Mouse (Mus musculus) adrenal gland, adult 2 months (tissue): ENCODE data around the gene Ptgr1. TPM values are rescaled to one million over a fixed set of nuclear protein-coding genes. Genes with fewer than 3 reads are reported as not detected.

Experiments
- DNase-seq: peaks from one replicate; pipeline ENCODE4 v3.0.0; 2021
- long read RNA-seq: library from polyadenylated mRNA; stranded (forward); transcript quantifications from one replicate; pipeline ENCODE4 v2.0.0, GENCODE M21; 2021
- polyA plus RNA-seq: library from polyadenylated mRNA; depleted of rRNA; stranded (reverse); fragments of >200 nt; gene quantifications from 2 replicates; pipeline ENCODE4 v1.2.3, GENCODE M21; 2012; rRNA removed
- total RNA-seq, 2 experiments: library from RNA; stranded (reverse); gene quantifications; 2 replicates each; pipeline ENCODE4 v1.2.3; 2021

Gene Ptgr1
- total RNA-seq (10 to 100 TPM; 12.1 to 26.9 TPM), polyA plus RNA-seq (2.0 and 2.4 TPM in 2 replicates)
- long read RNA-seq, transcript Ptgr1-201 (10 exons, 2,296 nt) = major isoform, 30 of 37 reads
- long read RNA-seq, partial matches to known transcripts = 6 of 37 reads
- long read RNA-seq, other reads (novel, unspliced or antisense) = 1 of 37 reads

DNA sequence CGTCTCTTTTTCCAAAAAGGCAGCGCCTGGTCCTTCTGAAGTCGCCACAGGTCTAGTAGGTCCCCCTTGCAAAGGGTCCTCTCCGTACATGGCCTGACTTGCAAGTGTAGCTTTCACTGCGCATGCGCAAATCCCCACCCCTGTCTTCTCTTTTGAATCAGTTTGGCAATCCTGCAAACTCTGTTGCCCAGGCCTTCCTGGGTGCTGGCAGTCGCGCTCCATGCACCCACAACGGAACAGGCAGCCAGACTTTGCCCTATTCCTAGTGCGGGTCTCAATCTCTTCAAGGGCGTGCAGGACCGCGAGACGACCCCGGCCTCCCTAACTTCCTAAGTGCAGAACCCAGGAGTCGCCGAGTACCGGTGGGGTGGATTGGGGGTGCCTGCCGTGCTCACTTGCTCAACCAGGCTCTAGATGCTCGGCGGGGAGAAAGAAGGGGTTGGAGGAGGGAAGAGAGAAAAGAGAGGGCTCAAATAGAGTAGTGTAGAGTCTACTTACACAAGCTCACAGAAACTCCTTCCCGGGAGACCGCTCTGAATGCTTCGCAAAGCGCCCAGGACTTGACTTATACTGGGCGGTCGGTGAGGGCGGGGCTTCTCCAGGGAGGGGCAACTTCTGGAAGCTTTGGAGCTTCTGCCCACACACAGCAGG, at the start of gene Ptgr1:
Gene Ptgr1, minus strand, starts transcription at position 580 of the 651 bp plus-strand sequence.
- peak; percentile 89 for DNase-seq

- DNase-seq = no peak
Observed at GRCm38 (mm10) chr4:59035786-59036350, 48.9 kb upstream of the Ptgr1 start.

DNA sequence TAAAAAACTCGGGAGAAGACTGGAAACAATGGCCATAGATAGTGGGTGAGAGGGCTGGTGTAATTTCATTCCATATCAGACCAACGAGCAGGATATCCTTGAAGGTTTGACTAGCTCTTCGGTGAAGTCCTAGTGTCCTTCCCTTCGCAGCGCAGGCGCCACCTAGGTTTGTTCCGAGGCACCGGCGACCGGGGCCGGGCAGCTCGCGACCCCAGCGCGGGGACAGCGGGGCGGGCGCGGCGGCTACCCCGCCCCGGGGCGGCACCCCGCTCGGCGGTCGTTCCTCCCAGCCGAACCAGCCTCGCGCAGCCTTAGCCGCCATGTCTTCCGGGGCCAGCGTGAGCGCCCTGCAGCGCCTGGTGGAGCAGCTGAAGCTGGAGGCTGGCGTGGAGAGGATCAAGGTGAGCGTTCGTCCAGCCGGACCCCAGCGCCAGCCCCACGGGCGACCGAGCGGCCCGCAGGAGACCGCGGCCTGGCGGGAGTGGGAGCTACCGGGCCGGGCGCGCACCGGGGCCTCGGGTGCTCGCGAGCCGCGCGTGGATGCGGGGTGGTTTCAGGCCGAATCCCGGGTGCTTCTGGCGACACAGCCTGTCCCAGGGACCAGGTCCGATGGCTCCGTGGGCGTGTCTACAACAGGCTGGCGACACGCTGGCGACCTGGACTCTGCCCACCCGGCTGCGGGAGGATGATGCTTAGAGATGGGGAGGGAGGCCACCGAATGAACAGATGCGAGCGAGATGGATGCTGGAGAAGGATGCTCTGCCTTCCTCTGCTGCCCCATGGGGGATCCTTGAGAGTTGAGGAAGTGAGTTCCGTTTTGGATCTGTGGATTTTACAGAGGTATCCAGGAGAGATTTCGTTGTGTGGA, 48.2 kb upstream of the Ptgr1 start, which contains the start of gene Gng10:
Gene Gng10, plus strand, starts transcription at position 171 of the 868 bp plus-strand sequence.
- peak; percentile 83 for DNase-seq

GRCm38 (mm10) chr4:59034325-59034917, 47.5 kb upstream of the Ptgr1 start:
- no peak for DNase-seq

- no peak for DNase-seq
Observed at GRCm38 (mm10) chr4:59016922-59017321, 30.0 kb upstream of the Ptgr1 start.

GRCm38 (mm10) chr4:59015181-59015580, 28.3 kb upstream of the Ptgr1 start:
- DNase-seq = no peak

DNA sequence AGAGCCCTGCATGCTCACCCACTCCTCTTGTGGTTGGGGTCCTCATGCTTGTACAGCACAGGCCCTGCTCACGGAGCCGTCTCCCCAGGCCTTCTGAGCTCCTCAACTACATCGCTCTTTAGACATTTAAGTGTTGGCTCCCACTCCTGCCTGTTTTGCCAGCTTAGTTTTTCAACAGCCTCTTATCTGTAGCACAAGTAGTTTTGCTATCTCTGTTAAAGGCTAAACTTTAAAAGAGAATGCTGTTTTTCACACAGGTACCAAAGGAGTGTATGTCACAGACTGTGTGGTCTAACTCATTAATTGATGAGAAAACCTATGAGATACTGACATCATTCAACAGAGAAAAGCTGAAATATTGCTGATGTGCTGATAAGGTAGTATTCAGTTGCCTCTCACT, 24.5 kb upstream of the Ptgr1 start:
- no peak for DNase-seq

DNA sequence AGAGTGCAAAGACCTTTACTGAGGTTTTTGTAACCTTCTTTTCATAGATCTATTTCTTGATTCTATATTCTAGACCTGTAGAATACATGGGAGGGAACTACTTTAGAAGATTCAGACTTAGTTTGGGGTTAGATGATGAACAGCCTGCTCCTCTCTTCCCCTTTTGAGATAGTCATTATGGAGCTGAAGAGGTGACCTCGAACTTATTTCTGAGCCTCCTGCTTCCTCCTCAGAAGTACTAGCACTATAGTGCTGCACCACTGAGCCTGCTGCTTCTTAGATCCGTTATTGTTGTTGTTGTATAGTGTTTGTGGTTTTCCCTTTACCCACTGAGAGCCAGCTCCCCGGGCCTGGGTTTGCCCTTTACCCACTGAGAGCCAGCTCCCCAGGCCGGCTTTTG, 22.8 kb upstream of the Ptgr1 start:
- no peak for DNase-seq

DNA sequence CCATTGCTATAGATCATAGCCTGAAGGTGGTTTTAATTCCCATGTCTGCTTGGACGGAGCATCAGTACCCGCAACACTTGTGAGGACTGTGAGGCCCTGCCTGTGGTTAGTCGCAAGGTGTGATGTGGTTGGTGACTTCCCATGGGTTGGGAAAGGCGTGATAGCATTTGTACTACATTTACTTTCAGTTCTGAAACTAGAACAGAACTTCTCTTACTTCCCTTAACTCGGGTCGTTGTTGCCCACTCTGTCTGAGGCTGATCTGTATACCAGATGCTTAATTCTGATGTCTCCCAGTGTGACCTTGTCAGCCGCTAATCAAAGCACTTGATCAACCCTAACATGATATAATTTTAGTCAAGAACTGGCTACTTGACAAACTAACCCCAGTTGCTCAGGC, 22.3 kb upstream of the Ptgr1 start:
- no peak for DNase-seq

- DNase-seq = no peak
Observed at GRCm38 (mm10) chr4:59007974-59008373, 21.1 kb upstream of the Ptgr1 start.

GRCm38 (mm10) chr4:59007016-59007415, 20.1 kb upstream of the Ptgr1 start:
- peak; percentile 58 for DNase-seq

DNA sequence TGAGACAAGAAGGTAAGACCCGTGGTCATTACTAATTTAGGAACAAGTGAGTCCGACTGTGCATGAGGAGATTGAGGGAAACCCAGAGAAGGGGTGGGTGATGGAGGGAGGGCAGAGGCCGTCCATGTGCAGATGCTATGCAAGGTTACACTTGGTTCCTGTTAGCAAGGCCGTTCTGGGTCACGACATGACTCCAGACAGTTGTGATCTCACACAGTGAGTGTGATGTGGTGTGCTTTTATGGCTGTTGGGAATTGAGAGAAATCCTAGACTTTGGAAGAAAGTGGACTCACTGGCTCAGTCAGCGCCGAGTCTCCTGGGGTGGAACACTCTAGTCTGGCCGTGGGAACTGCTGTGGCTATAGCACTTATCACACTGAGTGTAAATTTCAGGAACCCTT, 19.3 kb upstream of the Ptgr1 start:
- DNase-seq = no peak

DNA sequence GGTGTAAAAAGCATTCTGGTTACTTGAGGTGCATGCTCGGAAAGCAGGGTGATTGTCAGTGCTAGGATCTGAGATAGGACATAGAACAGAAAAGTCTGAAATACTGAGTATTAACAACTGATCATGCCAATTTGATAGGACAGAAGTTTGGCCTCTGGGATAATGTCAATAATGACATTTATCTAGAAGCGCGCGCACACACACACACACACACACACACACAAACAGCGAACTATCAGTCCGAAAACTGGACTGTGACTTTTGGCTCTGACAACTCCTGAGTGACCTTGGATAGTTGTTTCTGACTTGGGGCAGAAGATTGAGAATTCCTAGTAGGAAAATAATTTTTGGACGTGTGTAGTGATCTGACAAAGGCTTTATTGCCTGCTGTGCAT, 16.9 kb upstream of the Ptgr1 start:
- peak; percentile 30 for DNase-seq

DNA sequence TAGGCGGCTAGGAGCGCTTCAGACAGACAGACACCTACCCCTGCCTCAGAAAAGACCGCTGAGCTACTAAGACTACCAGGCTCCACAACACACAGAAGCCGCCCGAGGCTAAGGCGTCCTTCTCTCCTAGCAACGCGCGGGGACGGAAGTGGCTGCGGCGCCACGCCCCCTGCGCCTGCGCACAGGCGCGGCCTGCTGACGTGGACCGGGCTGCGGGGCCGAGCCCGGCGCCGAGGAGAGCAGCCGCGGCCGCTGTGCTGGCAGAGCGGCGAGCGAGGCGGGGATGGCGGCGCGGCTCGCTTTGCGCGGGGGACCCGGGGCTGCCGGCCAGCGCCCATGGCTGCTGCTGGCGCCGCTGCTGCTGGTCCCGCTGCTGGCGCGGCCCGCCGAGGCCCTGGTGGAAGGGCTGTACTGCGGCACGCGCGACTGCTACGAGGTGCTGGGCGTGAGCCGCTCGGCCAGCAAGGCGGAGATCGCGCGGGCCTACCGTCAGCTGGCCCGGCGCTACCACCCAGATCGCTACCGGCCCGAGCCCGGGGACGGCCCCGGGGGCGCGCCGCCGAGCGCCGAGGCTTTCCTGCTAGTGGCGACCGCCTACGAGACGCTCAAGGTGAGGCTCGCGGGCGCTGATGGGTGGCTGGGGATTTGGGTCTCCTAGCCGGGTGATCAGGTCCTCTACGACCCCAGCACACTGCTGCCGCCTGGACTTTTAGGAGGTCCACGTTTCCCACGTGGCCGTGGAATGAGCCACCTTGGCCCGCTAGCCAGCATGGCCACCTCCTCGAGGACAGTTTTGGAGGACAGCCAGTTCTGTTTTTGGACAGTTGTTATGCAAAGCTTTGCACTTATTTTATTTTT, 16.3 kb upstream of the Ptgr1 start, which contains the start of gene Gm20503:
Gene Gm20503, plus strand, starts transcription at position 263 of the 858 bp plus-strand sequence.
- peak; percentile 96 for DNase-seq

DNA sequence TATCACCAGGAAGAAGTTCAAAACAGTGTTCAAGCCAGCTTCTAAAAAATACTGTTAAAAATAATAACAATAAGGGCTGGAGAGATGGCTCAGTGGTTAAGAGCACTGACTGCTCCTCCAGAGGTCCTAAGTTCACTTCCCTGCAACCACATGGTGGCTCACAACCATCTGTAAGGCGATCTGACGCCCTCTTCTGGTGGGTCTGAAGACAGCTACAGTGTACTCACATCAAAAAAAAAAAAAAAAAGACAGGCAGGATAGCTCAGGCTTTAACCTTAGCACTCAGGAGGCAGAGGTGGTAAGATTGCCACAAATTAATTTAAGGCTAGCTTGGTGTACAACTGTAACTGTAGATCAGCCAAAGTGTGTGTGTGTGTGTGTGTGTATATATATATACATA, 13.7 kb upstream of the Ptgr1 start:
- DNase-seq = peak; percentile 37

DNA sequence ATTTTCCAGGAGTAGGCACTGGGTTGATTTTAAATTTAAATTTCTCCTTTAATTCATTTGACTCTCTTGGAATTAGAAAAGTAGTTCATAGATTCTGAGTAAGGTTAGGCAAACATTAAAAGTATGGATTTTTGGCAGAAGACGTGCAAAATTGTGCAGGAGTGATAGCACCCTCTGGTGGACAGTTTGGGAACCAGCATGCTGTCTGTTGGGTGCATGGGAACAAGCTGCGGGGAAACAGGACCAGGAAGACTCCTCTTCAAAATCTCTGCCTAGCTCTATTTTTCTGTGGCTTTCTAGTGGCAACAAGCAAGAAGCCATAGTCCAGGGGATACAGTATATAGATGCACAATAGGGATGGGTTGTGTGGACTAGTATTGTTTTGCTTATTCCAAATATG, 12.8 kb upstream of the Ptgr1 start:
- peak; percentile 73 for DNase-seq

- DNase-seq = no peak
Observed at GRCm38 (mm10) chr4:58998688-58999087, 11.8 kb upstream of the Ptgr1 start.

GRCm38 (mm10) chr4:58997081-58997480, 10.2 kb upstream of the Ptgr1 start:
- DNase-seq = no peak

- DNase-seq = peak; percentile 63
Observed at GRCm38 (mm10) chr4:58995251-58995693, 8.4 kb upstream of the Ptgr1 start.

DNA sequence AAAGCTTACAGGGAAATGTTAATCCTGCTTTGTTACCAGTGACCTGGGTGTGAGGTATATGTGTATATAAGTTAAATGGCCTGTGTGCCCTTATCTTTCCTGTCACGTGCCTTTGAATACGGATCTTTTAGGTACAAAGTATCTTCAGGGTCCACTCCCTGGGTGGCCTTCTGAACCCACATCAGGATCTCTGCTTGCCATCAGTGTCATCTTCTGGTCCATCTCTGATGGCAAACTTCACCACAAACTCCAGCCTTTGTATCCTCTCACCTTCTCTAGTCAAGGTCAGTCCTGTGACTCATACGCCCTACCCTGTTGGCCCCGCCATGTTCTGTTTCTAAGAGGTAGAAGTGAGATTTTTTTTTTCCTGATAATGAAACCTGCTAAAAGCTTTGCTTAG, 7.8 kb upstream of the Ptgr1 start, which contains the start of gene Dnajc25:
Gene Dnajc25, plus strand, starts transcription at position 301 of the 400 bp plus-strand sequence.
- DNase-seq = peak; percentile 23

- DNase-seq = no peak
Observed at GRCm38 (mm10) chr4:58992195-58992594, 5.3 kb upstream of the Ptgr1 start.
